Mouse (Mus musculus) adipocyte (in vitro differentiated cells): ENCODE results near the gene Gm20379.

Experiments
- DNase-seq: peaks from one replicate; pipeline ENCODE4 v3.0.0-alpha.2; 2016; ENCODE audit warnings: low spot score

Gene Gm20379

GRCm38 (mm10) chr13:92305680-92306079, at the start of gene Gm20379:
Gm20379 (plus strand) TSS chr13:92305980.
- no peak for DNase-seq

DNA sequence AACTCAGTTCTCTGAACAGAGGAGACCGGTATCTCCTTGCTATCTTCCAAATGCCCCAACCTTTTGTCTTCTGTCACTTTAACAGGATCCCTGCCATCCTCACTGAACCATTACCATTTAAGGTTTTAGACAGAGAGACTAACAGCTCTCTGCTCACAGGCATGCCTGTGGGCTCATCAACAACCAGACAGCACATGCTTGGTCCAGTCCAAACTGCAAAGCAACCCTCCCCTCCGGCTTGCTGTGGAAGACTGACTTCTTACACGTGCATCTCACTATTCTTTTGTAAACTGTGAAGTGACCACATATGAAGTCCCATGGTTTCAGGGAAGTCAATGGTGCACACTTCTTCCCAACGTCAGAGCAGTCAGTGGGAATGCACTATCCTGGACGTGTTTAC, 44.5 kb upstream of the Gm20379 start:
- no peak for DNase-seq

GRCm38 (mm10) chr13:92263566-92263965, 42.2 kb upstream of the Gm20379 start:
- no peak for DNase-seq

DNA sequence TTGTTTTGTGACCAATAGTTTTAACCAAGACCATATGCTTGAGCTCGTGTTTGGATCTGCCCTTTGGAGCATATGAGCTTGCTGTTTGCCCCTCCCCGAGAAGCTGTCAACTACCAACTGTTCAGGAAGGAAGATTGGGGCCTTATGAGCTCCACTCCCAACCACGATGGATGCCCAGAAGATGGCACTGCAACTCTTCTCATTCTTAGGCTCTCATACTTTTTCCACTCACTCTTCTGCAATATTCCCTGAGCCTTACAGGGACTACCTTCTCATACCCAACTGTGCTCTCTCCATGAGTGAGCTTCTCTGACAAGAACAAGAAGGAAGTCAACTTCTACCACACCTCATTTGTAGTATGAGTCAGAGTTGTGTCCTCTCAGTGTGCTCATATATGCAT, 38.7 kb upstream of the Gm20379 start:
- DNase-seq: no peak

DNA sequence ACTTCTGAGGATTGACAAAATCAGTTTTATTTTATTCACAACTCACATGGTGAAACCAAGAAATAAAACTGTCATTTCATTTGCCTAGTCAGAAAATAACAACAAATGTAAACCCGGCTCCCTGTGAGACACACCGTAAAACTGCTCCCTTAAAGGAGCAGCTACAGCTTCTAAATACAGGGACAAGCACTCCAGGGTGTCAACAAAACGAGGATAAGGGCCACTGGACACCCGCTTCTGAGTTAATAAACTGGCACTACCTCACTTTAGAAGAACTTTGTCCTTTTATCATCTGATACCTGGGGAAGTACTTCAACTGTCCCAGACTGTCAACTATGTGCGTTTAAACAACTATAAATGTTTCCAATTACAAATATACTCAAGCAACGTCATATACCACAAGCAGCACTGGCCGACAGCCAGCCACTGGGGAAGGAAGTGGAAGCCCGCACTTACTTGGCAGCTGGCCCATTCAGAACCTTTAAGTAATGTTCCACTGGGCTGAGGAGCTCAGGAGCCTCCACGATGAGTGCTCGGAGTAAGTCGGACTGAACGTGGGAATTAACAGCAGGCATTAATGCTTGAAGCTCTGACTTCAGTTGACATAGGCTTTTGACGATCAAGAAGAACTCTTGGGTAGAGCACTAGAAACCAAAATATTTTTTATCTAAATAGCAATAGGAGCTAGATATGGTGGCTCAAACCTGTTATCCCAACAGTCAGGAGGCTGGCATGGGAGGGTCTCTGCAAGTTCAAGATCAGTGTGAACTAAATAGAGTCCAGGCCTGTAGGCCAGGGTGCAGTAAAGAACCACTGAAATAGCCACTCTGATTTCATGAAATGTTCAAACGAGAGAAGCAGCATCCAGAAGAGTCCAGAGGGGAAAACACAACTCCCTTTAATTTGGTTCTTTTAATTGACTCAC, 31.2 kb upstream of the Gm20379 start:
- peak; percentile 73 for DNase-seq

- DNase-seq: no peak
Observed at GRCm38 (mm10) chr13:92275292-92275691, 30.5 kb upstream of the Gm20379 start.

- peak; percentile 16 for DNase-seq
Observed at GRCm38 (mm10) chr13:92277027-92277426, 28.8 kb upstream of the Gm20379 start.

- DNase-seq: no peak
Observed at GRCm38 (mm10) chr13:92291605-92292004, 14.2 kb upstream of the Gm20379 start.

DNA sequence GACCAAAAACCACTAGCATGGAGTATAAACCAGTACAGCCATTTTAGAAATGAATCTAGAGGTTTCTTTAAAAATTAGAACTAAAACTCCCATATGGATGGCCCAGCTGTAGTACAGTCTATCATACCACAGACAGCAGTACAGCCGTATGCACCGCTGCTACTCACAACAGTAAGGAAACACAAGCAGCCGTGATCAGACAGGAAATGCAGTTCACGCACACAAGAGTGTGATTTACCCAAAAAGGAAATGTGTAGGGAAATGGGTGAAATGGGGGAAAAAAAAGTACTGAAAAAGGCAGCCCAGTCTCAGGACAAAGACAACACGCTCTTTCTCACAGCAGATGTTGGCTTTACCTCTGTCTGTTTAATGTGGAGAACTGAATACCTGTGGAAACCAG, 11.9 kb upstream of the Gm20379 start:
- no peak for DNase-seq

DNA sequence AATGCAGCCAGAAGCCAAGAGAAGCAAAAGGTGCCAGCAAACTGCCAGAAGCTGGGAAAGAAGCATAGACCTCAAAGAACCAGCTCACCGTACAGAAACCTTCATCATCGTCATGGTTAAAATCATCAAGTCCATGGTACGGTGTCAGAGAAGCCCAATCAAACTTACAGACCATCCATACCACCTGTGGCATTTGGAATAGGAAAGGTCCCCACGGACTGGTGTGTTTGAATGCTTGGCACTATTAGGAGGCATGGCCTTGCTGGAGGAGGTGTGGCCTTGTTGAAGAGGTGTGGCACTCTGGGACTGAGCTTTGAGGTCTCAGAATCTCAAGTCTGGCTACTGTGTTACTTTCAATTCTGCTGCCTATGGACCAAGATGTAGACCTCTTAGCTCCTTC, 9.3 kb upstream of the Gm20379 start:
- DNase-seq: peak; percentile 59

DNA sequence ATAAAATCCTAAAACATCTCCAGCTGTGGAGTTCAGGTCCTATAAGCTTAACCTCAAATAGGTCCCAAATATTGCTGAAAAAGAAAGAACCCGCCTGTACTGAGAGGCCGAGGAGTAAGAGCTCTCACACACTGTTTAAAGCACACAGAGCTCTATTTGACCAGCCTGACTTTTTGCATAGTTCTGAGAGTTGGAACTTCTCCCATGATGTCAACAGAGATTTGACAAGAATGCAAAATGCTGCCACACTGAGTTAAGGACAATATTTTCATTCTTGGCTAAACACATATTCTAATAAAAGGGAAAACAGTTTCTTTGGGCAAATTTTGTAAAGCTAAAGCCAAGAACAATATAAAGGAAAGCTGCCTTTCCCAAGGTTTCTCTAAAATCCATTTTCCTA, 8.8 kb upstream of the Gm20379 start:
- peak; percentile 95 for DNase-seq

GRCm38 (mm10) chr13:92299522-92299921, 6.3 kb upstream of the Gm20379 start:
- no peak for DNase-seq

- DNase-seq: no peak
Observed at GRCm38 (mm10) chr13:92301754-92302153, 4.0 kb upstream of the Gm20379 start.

GRCm38 (mm10) chr13:92302466-92302865, 3.3 kb upstream of the Gm20379 start:
- no peak for DNase-seq

DNA sequence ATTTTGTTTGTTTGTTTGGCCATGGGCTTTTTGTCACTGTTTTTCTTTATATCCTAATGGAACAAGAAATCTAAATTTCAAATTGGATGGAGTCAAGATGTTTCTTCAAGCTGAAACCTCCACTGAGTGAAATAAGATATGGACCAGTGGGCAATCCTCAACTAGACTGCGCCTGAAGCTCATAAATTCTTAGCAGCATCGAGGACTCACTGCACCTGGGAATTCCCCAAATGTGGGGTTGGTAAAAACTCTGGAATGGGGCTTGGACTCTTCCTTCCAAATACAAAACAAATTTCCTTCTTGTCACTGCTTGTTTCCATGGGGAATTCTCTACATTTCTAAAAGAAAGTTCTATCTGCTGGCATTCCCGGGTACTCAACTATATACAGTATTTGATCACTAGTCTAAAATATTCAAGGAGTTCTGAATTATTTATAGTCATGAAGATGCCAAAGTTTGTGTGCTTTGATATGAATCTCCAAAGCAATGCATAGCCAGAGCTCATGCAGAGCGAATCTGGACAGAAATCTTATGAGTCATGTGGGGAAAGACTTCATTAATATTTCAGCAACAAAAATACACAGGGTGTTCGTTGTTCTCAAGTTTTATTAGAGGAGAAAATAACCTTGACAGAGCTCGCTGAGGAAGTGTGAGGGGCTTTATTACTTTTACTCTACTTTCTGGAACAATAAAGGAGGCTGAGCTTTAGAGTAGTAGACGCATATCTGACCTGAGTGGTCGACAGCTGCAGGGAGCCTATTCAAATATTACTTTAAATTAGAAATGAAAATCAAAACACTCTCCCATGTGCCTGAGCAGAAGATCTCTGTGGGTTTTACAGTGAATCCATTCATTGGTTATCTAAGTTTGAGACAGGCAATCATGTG, 2.5 kb upstream of the Gm20379 start:
- DNase-seq: no peak

DNA sequence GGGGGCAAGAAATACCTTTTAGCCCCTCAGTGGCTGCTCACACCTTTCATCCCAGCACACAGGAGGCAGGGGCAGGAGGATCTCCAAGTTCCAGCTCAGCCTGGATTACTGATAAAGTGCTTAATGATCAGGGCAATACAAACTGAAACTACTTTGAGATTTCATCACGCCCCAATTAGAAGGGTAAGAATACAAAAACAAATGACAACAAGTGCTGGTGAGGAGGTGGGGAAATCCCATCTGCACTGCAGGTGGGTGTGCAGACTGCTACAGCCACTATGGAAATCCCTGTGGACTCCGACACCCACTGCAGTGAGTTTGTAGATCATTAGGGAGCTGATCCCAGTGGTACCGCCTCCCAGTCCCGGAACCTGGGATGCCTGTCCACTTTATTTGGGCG, 1.5 kb upstream of the Gm20379 start:
- no peak for DNase-seq

GRCm38 (mm10) chr13:92314613-92315012, 8.8 kb downstream of the Gm20379 start:
- no peak for DNase-seq

GRCm38 (mm10) chr13:92320770-92321169, 15.0 kb downstream of the Gm20379 start:
- no peak for DNase-seq

DNA sequence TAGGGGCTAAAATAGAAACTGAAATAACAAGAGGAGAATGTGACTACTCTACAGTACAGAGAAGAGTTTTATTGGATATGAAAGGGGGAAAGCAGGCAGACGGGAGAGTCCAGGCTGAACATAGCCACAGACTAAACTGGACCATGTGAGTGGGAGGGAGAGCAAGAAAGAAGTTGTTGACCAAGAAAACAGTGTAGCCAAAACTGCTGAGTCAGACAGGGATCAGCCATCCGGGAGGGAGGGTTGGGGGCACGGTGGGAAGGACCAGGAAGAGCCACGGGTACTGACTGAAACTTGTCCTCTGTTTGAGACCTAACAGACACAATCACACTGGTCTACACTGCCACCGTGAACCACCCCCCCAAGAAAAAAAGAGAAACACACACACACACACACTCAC, 20.2 kb downstream of the Gm20379 start:
- DNase-seq: peak; percentile 12

- DNase-seq: no peak
Observed at GRCm38 (mm10) chr13:92328000-92328399, 22.2 kb downstream of the Gm20379 start.

DNA sequence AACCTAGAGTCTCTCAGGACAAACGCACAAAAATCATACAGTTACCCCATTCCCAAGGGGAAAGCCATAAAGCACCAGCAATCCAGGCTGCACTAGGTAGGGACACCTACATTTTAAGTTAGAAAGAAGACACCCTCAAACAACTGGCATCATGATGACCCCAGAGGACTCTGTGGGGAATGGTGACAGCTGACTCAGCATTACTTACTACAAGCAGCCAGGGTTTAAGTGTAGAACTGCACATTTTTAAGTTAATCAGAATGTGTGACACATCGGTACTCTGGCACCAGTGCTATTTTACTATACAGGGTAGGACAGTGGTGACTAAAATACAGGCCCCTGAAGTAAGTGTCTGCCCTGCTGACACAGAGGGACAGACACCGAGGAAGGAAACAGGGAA, 24.8 kb downstream of the Gm20379 start:
- no peak for DNase-seq

- DNase-seq: peak; percentile 27
Observed at GRCm38 (mm10) chr13:92332103-92332879, 26.5 kb downstream of the Gm20379 start.
